Mouse (Mus musculus): Measurements from ENCODE around the gene Speer4a. TPM values are rescaled to one million over a fixed set of nuclear protein-coding genes. Genes with fewer than 3 reads are reported as not detected.

Gene Speer4a
- polyA plus RNA-seq, 1 experiment from 2014 or later: 0.04 TPM

Other genes starting within 250 kb of the Speer4a start
- gene Gm21663, start 97.2 kb downstream of the Speer4a start, polyA plus RNA-seq (2015; fragmentation: Nextera tagmentation; extraction: Ambion mirVana): 0.05 and 0.06 TPM in 2 replicates
- gene Gm21671, start 85.1 kb downstream of the Speer4a start, polyA plus RNA-seq (2015; fragmentation: Nextera tagmentation; extraction: Ambion mirVana): not detected in 2 replicates
- 0.04 TPM in 1 of 2 replicates, not detected in the other for gene Gm21680, start 66.9 kb downstream of the Speer4a start, polyA plus RNA-seq (2015; fragmentation: Nextera tagmentation; extraction: Ambion mirVana)
- not detected in 2 replicates for gene Gm21698, start 50.9 kb downstream of the Speer4a start, polyA plus RNA-seq (2015; fragmentation: Nextera tagmentation; extraction: Ambion mirVana)
- gene Gm1979, start 34.8 kb downstream of the Speer4a start, polyA plus RNA-seq (2015; fragmentation: Nextera tagmentation; extraction: Ambion mirVana): 0.05 TPM in 1 of 2 replicates, not detected in the other
- gene Gm5862, start 16.6 kb downstream of the Speer4a start, polyA plus RNA-seq (2015; fragmentation: Nextera tagmentation; extraction: Ambion mirVana): not detected in 2 replicates
- gene Gm7347, start 19.0 kb upstream of the Speer4a start, polyA plus RNA-seq (2015; fragmentation: Nextera tagmentation; extraction: Ambion mirVana): not detected in 2 replicates
- gene Gm10471, start 49.7 kb upstream of the Speer4a start, polyA plus RNA-seq (2015; fragmentation: Nextera tagmentation; extraction: Ambion mirVana): not detected in 2 replicates
- gene 5031410I06Rik, start 65.8 kb upstream of the Speer4a start, polyA plus RNA-seq (2015; fragmentation: Nextera tagmentation; extraction: Ambion mirVana): not detected in 2 replicates
- gene Gm10220, start 81.9 kb upstream of the Speer4a start, polyA plus RNA-seq (2015; fragmentation: Nextera tagmentation; extraction: Ambion mirVana): 0.02 and 0.06 TPM in 2 replicates
- not detected in 2 replicates for gene Gm7361, start 218.1 kb upstream of the Speer4a start, polyA plus RNA-seq (2015; fragmentation: Nextera tagmentation; extraction: Ambion mirVana)

Data from stomach, postnatal 0 days (tissue).